Mouse (Mus musculus) mouse embryonic stem cell (cell line): Measurements from ENCODE around the gene Nek7.

Source experiments
- in situ Hi-C, 2 experiments: fragments of 300-500 bp; cut with MboI; formaldehyde crosslinking; loops; 1 replicate in 1 of 2; 3 replicates in 1 of 2; pipeline ENCODE4 v1.14.3; 2019 to 2020; ENCODE audit warnings: low sequenced_read_pairs in 2 of 2, low pct_unique_long_range_greater_than_20kb in 1 of 2, mixed read lengths in 1 of 2; ENCODE audit not compliant: unreplicated experiment in 1 of 2

Gene Nek7

GRCm38 (mm10) chr1:138614552-138615287 is 5.2 kb downstream of the Nek7 start:
- in situ Hi-C loops = no loop called here

- in situ Hi-C loops = no loop called here
Measured at GRCm38 (mm10) chr1:138612177-138612576, 7.8 kb downstream of the Nek7 start.

GRCm38 (mm10) chr1:138609176-138609575 is 10.8 kb downstream of the Nek7 start:
- in situ Hi-C loops = no loop called here

GRCm38 (mm10) chr1:138608336-138608735 is 11.6 kb downstream of the Nek7 start:
- in situ Hi-C loops = no loop called here

- in situ Hi-C loops = no loop called here
Measured at GRCm38 (mm10) chr1:138607862-138608261, 12.1 kb downstream of the Nek7 start.

- in situ Hi-C loops = no loop called here
Measured at GRCm38 (mm10) chr1:138606771-138607170, 13.2 kb downstream of the Nek7 start.

- in situ Hi-C loops = no loop called here
Measured at GRCm38 (mm10) chr1:138604736-138605135, 15.2 kb downstream of the Nek7 start.

GRCm38 (mm10) chr1:138603974-138604373 is 16.0 kb downstream of the Nek7 start:
- in situ Hi-C loops = no loop called here

GRCm38 (mm10) chr1:138598087-138598486 is 21.9 kb downstream of the Nek7 start:
- in situ Hi-C loops = no loop called here

GRCm38 (mm10) chr1:138596127-138596706 is 23.7 kb downstream of the Nek7 start:
- in situ Hi-C loops = no loop called here

- in situ Hi-C loops = no loop called here
Measured at GRCm38 (mm10) chr1:138594910-138595309, 25.0 kb downstream of the Nek7 start.

- in situ Hi-C loops = no loop called here
Measured at GRCm38 (mm10) chr1:138593922-138594321, 26.0 kb downstream of the Nek7 start.

GRCm38 (mm10) chr1:138592466-138592865 is 27.5 kb downstream of the Nek7 start:
- in situ Hi-C loops = no loop called here

GRCm38 (mm10) chr1:138590451-138591022 is 29.4 kb downstream of the Nek7 start:
- in situ Hi-C loops = no loop called here

GRCm38 (mm10) chr1:138589126-138589525 is 30.8 kb downstream of the Nek7 start:
- in situ Hi-C loops = no loop called here

- in situ Hi-C loops = no loop called here
Measured at GRCm38 (mm10) chr1:138587812-138588211, 32.1 kb downstream of the Nek7 start.

- in situ Hi-C loops = no loop called here
Measured at GRCm38 (mm10) chr1:138586891-138587290, 33.0 kb downstream of the Nek7 start.

GRCm38 (mm10) chr1:138584423-138585013 is 35.4 kb downstream of the Nek7 start:
- in situ Hi-C loops = no loop called here

- in situ Hi-C loops = no loop called here
Measured at GRCm38 (mm10) chr1:138582225-138582624, 37.7 kb downstream of the Nek7 start.
